Mouse (Mus musculus) retina, postnatal 1 day (tissue): ENCODE data around the gene Ccl5.
A peak's percentile ranks its signal among the peaks of the same experiment; 100 is the strongest.
"Not testable (repeated sequence)": the region's sequence is repeated elsewhere in the genome, so short reads cannot be mapped to it uniquely, and the experiment has no call there.

Experiments used
- DNase-seq: peaks from one replicate; pipeline ENCODE4 v3.0.0-alpha.2; 2012

Gene Ccl5

DNA sequence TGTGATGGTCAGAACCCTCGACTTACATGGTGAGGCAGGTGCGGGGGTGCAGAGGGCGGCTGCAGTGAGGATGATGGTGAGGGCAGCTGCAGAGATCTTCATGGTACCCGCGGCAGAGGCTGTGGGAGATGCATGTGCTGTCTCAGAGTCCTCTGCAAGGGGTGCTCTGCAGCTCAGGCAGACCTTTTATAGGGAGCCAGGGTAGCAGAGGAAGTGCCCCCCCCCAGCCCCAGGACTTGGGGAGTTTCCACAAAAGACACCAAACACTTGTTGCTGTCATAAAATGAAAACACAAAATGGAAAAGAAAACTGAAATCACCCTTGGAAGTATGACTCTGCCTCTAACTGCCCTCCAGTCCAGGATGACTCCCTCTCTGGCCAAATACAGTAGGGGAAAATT is at the start of gene Ccl5:
Gene Ccl5, minus strand, starts transcription at position 159 of the 400 bp plus-strand sequence.
- DNase-seq = no peak

DNA sequence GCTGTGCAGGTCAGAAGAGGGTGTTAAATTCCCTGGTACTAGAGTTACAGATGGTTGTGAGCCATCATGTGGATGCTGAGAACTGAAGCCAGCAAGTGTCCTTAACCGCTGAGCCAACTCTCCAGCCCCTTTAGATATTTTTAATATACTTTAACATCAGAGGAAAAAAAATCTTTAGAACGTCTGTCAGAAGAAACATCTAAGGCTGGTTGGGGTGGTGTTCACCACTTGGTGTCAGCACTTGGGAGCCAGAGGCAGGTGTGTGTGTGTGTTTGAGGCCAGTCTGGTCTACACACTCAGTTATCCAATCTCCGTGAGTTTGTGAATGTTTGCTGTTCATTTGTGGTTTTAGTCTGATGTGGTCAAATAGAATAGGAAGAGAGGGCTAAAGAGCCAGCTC is 48.7 kb upstream of the Ccl5 start:
- DNase-seq = no peak

DNA sequence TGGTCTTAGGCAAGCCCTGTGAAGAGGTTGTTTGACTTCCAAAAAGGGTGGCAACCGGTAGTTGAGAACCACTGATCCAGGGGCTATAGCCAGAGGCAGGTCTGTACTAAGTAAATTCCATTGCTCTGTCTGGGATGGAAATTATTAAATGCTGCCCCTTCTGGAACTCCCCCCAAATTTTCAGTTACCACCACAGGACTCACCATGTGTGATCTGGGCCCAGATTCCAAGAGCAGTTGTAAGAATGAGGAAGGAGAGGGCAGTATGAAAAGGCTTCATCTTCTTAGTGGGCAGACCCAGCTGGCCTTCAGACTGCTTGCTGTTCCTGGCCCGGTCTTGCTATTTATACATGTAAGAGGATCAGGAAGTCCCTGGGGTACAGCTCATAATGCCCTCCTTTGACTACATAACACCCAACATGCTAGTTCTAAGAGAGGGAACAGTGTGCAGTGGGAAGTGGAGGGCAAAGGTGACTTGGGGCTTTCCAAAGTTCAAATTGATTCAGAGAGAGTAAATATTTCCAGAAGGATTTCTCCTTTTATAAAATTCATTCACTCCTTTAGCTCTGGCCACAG is 48.0 kb upstream of the Ccl5 start, which contains the start of gene Ccl9:
Gene Ccl9, minus strand, starts transcription at position 451 of the 575 bp plus-strand sequence.
- DNase-seq = no peak

DNA sequence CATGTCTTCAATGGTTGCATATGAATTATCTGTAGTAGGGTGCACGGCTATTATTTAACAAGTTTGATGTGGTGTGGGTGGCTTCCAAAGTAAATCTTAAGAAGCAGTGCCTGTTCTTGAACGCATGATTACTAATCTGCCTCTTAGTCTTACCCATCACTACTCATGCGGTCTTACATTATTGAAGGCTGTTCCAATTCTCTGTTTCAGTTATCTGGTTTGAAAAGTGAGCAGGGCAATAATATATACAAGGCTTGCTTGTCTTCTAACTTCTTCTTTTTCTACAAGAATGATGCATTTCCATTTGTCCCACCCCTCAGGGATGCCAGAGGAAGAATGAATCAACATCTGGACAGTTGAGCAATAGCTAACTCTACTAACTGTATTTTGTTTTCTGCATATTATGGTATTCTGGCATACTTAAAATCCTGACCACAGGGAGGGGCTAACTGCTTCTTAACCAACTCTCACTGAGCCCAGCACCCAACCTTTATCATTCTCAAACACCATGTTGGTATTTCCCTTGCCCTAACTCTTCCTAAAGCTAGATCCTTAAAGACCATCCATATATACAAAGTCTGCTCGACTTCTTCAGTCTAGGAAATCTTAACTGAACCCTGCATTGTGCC is 46.7 kb upstream of the Ccl5 start:
- no peak for DNase-seq

DNA sequence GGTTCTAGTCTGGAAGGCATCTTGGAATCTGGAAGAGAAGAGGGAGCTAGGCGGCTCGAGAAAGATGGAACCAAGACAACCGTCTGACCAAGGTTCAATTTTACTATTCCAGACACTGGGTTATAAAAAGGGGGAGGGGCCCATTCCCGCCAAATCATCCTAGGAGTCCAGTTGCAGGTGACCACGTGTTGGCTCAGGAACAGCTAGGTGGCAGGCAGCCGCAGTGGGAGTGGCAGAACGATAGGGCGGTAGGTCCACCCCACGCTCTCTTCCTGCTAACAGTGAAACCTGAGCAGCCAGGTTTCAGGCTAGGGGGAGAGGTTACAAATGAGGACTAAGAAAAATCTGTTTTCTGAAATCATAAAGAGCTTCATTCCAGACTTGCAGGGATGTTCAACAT is 42.5 kb upstream of the Ccl5 start:
- DNase-seq = no peak

DNA sequence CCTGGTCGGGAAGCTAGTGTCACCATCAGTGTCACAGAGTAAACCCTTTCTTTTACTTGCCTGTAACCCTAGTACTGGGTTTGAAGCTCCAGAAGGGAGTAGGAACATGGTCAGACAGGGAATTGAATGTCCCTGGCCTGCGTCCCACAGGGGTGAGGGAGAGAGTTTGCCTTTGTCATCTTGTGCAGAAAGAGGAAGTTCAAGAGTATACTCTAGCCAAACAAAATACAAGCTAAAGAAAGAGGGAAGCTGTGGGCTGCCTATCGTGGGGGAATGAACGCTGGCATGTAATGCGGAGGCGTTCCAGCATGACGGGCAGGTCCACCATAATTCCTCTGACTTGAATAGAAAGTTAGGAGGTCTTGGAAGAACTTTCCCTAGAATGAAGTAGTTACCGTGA is 41.9 kb upstream of the Ccl5 start:
- no peak for DNase-seq

DNA sequence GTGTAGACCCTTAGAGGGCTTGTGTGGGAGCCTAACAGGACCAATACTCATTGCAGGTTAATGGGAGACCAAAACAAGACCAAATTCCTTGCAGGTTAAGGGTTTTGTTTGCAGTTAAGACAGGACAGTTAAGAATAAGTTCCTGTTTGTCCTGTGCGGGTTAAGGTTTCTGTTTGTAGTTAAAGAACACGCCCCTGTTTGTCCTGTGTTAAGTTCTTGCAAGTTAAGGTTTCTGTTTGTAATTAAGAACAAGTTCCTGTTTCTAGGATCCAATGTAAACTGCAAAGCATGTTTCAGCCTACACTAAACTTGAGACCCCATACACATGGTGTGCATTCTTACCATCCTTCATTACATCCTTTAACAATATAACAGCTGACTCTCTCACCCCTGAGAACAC is 39.9 kb upstream of the Ccl5 start:
- no peak for DNase-seq

DNA sequence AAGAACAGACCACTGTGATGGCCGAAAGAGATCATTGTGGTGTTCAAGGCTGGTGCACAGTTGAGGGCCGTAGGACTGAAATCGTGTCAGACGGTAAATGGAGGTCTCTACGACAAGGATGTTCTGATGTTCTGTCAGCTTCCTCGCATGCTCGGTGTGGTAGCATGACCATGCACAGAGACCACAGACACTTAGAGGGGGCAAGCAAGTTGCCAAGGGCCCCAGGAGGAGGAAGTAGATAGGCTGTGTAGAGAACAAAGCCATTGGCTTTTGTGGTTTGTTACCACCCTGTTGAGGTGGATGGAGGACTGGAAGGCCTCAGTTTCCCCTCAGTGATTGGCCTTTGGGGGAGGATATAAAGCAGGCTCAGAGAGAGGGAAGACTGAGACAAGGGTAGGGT is 38.9 kb upstream of the Ccl5 start:
- DNase-seq = no peak

DNA sequence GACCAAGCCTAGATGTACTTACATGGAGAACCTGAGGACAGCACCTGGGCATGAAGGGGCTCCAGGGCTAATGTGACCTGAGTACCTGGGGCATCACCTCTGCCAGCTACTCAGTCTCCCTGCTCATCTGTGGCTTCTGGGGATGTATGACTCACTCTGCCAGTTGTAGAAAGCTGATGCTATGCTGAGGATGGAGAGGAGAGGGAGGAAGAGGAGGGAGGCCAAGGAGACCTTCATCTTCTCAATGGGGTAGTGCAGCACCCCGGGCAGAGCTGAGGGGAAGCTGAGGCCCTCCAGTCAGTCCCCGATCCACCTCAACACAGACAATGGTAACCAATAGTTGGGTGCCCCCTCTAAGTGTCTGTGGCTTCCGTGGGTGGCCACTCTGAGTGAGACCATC is 38.5 kb upstream of the Ccl5 start:
- DNase-seq = no peak

DNA sequence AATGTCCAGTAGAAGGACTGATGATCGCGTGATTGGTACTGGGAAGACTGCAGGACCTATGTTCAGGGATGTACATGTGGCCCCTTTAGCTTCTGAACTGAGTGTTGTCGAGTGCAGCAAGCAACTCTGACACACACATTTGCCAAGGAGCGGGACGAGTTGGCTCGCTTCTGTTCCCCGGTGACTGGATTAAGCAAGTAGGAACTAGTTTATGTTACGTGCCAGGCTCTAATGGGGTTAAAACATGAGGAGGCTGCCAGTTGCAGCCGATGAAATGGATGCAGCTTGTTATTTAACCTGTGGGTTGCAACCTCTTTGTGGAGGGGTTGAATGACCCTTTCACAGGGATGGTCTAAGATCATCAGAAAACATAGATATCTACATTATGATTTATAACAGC is 37.7 kb upstream of the Ccl5 start:
- DNase-seq = no peak

DNA sequence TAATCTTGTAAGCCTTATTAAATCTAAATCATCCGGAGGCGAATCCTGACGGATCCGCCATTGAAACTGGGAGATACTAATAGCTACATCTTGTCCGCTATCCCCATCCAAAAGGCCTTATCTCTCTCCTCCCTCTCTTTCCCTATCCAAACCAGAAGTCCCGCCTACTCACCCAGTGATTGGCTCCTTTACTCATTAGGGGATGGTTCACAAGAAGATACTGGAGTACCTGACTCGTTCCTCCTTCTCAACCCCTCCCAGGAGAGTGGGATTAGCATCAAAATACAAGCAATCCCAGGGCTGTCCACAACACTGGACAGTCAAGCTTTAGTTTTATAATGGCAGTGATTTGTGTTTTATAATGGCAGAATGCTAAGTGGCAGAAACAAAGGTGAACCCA is 37.0 kb upstream of the Ccl5 start:
- no peak for DNase-seq

DNA sequence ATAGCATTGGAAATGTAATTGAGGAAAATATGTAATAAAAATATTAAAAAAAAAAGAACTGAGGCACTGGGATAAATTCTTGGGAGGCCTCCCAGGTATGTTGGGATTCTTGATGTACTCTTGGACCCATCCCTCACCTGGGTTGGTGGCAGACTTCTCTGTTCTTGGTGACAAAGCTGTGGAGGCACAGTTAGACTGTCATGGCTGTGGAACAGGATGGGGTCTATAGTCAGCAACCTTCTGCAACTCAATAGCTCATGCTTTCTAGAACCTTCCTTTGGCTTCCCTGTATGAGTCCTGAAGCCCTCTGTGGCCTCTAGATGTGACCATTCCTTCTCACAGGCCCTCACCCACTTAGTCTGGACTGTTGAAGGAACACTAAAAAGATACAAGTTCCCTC is 36.3 kb upstream of the Ccl5 start:
- no peak for DNase-seq

DNA sequence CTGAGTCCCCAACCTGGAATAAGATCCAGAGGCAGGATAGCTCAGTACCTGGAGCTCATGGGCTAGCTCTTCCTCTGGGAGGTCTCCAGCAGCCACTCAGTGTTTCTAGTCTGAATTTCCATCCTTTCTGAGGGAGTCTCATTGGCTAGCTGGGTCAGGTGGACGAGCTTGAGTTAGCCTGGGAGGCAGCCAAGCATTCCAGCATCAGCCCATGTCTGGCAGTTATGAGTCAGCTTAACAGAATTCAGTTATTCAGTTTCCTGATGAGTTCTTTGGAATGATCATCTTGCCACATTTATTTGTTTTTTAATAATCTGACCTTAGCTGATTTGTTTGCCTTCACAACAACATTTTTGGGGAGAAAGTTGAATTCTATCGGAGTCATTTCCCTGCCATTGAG is 33.4 kb upstream of the Ccl5 start:
- no peak for DNase-seq

DNA sequence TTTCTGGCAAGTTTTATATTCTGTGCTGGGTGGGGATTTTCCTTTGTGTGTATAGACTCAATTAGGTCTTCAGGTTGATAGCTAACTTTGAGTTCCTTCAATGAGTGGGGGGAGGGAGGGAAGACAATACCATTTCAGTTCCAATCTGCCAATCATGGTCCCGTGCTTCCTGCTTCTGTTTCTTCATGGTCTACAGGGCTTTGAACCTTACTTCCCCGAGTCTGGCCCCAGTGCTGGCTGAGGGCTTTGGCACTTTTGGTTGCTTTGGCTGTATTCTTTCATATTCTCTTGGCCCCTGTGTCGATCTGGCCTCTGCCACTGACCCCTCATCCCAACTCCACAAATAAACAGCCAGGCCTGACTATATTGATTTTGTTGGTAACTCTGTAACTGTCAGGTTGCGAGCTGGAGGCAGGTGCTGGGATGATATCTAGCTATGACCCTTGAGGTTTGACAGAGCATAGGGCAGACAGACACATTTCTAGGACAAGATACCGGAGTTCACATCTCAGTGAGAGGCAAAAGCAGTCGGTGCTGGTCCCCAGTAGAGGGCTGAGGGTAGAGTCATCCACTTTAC is 32.1 kb upstream of the Ccl5 start:
- no peak for DNase-seq

DNA sequence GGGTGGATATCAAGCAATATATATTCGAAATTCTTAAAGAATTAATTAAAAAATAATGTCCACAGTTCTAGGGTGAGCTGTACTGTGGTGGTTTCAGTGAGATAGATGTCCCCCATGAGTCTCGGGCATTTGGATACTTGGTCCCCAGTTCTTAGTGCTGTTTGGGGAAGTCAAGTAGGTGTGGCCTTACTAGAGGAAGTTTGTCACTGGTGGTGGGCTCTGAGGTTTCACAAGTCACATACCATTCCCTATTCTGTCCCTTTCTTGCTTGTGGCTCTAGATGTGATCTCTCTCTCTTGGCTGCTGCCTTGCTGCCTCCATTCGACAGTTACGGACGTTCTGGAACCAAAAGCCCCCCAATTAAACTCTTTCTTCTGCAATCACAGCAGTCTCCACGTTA is 30.1 kb upstream of the Ccl5 start:
- no peak for DNase-seq

DNA sequence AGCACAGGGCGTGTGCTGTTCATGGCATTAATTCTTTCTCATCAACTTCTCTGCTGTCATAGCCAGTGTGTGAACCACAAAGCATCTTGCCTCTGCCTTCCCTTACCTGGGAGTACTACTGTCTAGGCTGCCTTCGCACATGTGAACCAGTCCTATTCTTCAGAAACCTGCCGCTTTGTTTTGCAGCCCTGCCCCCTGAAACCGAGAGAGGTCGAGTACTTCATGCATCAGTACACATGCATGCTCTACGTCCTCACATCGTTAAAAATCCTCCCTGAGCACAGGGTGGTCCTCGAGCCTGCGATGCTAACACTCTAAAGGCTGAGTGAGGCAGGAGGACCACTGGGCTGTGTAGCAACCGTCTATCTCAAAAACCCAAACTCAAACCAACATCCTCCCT is 26.8 kb upstream of the Ccl5 start:
- DNase-seq = no peak

DNA sequence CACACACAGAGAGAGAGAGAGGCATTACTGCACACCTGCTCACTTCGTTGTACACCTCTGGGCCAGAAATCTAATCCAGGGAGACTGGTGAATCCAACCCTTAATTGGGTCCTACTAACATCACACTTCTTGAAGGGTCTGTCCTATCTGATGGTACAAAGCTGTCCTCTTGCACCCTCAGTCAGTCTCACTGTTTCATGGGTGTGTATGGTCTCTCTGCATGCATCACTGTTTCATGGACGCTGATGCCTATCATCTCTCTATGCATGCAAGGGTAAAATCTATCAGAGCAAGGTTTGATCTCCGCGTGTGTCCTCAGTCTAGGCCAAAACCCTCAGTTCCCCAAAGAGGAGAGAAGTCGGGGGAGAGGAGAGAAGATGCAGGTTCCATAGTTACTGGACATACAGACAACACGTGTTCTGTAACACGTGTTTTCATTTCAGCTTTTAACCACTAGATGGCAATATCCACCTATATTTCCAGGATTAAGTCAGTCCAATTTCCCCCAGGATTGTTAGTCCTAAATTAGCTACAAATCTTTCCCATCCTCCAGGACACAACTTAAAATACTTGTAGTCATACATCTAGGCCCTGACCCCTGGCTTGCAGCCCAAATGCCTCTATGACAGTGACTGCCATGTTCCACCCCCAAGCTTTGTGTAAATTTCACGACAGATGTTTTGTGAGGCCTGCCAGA is 25.9 kb upstream of the Ccl5 start:
- peak; percentile 86 for DNase-seq

DNA sequence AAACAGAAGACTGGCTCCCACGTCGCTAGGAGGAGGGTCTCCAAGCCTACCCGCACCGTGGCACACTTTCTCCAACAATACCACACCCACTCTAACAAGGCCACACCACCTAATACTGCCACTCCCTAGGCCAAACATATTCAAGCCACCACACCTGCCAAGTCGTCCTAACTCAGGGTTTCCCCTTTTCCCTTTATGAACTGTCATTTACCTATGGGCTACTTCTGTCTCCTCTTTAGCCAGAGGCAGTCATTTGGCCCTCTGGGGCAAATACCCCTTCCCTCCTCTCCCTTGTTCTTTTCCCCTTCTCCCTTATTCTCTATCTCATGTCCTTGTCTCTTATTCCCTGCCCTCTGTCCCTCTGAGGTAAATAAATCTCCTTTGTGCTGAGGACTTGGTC is 21.4 kb upstream of the Ccl5 start:
- DNase-seq = no peak

DNA sequence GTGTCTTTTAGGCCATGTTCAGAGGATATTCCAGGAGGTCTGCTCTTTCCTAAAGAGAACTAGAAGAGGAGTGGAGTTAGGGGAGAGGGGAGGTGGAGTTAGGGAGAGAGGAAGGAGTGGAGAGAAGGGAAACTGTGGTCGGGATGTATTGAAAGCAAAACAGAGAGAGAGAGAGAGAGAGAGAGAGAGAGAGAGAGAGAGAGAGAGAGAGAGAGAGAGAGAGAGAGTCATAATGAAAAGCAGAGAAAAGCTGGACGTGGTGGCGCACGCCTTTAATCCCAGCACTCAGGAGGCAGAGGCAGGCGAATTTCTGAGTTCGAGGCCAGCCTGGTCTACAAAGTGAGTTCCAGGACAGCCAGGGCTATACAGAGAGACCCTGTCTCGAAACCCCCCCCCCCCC is 20.7 kb upstream of the Ccl5 start:
- not testable (repeated sequence) for DNase-seq

DNA sequence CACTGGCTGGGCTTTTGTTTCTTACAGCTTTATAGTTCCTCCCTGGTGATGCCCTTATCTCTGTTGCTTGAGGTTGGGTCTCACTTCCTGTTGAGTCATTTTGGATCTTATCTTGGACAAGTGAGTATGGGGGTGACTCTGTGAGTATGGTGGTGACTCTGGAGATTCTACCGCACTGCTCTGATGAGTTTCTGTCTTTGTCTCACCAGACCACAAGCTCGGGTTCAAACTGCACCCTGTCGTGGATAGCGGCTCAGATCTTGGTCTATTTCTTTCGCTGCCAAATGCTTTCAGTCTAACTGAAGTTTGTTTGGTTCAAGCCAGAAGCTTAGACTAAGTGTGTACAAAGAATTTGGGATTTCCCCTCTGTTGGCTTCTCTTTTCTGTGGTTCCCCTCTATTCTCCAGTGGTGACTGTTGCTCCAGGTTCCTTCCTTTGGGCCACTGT is 19.9 kb upstream of the Ccl5 start:
- no peak for DNase-seq

DNA sequence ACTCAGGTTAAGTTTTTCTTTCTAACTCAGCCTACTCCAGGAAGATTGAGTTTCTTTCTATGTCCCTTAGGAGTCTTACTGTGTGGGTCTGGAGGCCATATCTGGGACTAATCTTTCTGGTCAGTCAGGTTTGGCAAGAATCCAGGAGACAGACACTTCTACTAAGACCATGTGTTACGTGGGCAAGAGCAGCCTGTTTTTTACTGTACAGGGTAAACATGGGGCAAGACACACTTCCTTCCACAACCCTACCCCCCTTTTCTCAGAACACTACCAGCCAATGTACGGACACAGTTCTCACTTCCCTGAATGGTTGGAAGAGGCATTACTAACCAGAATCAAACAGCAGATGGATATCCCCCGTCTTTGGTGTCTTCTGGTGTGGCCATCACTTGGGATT is 13.9 kb upstream of the Ccl5 start:
- DNase-seq = no peak

DNA sequence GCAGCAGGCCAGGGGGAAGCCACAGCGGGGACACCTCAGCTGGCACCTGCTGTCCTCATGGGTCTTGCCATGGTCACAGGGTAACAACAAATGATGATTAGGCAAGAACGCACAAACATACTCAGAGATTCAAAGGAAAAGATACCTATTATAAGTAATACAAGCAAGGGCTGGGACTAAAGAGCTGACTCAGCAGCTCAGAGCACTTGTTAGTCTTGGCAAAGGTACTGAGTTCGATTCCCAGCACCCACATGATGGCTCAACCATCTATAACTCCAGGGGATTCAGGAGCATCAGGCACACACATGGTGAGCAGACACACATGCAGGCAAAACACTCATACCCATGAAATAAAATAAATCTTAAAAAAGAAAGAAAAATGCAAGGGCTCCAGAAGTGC is 11.1 kb upstream of the Ccl5 start:
- no peak for DNase-seq

DNA sequence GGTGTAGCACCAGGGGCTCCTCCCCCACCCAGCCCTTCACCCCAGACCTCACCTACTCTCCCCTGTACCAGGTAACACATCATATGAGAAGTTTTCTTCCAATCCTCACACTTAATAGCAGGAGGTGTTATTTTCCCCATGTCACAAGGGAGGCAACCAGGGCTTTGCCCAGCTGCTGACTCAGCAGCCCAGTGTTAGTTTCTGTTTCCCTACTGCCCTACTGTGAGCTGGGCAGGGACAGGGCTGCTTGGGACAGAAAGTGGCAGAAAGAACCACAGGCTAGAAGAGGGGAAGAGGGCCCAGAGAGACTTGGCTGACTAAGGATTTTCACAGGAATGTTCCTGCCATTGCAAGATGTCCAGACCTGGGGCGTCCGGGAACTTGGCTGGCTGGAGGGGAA is 10.6 kb upstream of the Ccl5 start:
- no peak for DNase-seq

DNA sequence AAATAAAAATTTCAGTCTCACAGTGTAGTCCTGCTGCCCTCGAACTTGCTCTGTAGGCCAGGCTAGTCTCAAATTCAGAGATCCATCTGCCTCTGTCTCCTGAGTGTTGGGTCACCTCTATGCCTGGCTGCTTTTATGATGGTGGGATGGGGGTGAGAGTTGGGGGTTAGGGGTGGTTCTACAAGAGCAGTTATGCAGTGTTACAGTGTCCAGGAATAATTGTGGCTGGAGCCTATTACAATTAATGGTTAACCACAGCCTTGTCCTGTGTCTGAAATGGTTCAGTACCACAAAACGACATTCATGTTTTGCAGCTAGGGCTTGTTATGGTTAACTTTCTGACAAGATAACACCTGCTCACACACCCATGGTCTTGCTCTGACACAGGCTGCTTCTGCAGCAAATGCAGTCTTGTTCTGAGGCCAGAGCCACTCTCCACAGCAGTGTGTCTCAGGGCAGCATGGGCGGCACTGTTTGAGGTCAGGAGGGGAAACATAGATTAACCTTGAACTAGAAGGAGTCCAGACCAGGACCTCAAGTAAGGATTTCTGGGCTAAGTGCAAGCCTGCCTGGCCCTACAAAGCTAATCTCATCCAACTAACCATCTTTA is 8.5 kb upstream of the Ccl5 start:
- DNase-seq = no peak
